Mouse (Mus musculus) duodenum, adult 2 months (tissue): ENCODE results near the gene P2rx5. TPM values are rescaled to one million over a fixed set of nuclear protein-coding genes. Genes with fewer than 3 reads are reported as not detected.

Experiments
- polyA plus RNA-seq: library from polyadenylated mRNA; depleted of rRNA; stranded (reverse); fragments of >200 nt; gene quantifications from 2 replicates; pipeline ENCODE4 v1.2.3, GENCODE M21; 2012; ENCODE audit warnings: low replicate concordance; rRNA removed

P2rx5 gene
- polyA plus RNA-seq: 0.33 TPM in 1 of 2 replicates, not detected in the other

DNA sequence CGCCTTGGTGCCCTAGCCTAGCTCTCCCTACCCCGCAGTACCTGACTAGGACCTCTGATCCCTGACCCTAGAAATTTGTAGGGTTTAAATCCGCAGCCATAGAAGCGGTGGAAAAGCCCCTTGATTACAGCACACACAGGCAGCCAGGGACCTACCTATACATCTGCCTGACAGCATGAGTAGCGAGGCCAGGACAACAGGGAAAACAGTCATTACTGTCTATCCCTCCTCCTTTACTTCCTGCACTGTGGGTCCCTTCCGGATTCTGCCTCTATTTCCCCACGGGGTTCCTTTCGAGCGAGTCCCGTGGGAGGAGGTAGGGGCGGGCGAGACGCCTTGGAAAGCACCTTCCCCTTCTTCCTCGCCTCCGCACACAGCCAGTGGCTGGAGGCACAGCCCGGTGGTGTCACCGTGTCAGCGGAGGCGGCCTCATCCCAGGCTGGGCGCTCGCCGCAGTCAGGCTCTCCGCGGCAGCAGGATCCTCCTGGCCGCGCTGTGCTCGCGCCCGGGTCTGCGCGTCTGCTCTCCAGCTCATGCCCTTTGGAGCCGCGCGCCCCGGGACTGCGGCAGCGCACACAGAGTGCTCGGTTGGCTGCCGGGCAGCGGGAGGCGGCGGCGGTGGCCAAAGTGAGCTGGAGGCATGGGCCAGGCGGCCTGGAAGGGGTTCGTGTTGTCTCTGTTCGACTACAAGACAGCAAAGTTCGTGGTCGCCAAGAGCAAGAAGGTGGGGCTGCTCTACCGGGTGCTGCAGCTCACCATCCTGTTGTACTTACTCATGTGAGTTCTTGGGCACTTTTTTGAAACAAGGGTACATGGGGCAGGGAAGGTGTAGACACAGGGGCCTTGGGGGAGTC, at the start of gene P2rx5:
Gene P2rx5, plus strand, starts transcription at position 465 of the 854 bp plus-strand sequence.

DNA sequence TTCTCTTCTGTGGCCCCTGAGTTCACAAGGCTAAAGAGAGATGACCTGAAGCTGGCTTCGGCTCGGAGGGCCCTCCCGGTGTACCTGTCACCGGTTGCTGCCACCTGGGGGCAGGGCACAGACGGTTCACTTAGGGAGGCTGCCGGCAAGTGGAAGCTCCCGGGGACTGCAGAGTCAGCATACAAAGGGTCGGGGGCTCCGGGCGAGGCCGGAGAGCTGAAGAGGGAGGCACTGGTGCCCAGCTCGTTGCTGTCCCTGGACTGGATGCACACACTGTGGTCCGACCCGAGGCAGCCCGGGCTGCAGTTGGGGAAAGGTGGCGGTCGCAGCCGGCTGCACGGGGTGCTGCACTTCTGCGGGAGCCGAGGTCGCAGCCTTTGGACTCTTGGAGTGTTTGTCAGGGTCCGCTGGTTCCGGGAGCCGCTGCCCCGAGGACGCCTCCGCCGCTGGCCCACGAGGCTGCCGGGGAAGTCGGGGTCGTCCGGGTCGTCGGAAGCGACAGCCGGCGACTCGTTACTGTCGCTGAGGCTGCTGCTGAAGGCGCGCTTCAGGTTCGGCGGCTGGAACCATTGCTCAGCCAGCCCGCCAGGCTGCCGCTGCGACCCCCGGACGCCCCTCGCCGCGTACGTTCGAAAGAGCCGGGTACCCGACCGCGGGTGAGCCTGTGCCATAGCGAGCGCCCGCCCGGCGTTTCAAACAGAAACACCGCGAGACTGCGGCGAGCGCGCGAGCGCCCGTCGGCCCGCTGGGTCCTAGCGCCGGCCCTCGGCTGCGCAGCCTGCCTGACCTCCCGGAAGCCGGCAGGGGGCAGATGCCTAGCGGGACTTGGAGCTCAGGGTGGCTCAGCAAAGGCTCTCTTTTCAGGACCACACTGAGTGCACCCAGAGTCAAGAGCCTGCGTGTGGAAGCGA, 22.4 kb upstream of the P2rx5 start, which contains the start of gene Haspin:
Gene Haspin, minus strand, starts transcription at position 704 of the 911 bp plus-strand sequence.

DNA sequence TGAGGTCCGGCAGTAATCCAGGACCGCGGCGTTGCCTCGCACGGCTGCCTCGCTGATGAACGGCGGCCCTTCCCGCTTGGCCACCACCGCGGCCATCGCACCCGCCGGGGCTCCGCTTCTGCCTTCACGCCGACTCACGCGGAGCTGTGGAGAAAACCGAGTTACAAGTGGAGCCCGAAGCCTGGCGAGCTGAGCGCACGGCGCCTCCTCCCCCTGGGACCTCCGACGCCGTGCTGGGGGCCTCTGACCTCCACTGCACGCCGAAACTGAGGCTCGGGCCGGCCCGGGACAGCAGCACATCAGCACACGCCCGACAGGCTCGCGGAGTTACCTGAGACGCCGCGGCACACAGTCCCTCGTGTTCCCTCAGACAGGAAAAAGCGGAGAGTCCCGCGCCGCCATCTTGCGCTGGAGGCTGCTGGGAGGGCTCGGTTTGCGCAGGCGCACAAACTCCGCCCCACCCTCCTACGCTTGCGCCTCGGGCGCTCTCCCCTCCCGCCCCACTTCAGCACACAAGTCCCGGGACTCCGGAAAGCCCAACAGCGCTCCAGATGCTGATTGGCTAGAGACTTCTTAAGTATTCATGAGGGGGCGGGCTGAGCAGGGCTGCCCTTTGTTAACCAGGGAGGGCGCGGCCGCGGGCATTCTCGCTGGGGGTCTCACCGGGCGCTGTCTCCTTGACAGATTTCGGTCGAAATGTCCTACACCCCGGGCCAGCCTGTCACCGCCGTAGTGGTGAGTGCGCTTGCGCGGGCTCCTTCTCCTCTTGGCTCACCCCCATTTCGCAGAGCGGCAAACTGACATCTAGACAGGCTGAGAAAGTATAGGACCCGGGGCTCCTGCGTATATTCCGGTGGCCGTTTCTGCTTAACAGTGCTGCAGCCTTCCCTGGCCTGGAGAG, 16.6 kb downstream of the P2rx5 start, which contains the start of the genes Emc6 and Tax1bp3:
Gene Emc6, minus strand, starts transcription at position 430 of the 901 bp plus-strand sequence.
Gene Tax1bp3, plus strand, starts transcription at position 476 of the 901 bp plus-strand sequence.

DNA sequence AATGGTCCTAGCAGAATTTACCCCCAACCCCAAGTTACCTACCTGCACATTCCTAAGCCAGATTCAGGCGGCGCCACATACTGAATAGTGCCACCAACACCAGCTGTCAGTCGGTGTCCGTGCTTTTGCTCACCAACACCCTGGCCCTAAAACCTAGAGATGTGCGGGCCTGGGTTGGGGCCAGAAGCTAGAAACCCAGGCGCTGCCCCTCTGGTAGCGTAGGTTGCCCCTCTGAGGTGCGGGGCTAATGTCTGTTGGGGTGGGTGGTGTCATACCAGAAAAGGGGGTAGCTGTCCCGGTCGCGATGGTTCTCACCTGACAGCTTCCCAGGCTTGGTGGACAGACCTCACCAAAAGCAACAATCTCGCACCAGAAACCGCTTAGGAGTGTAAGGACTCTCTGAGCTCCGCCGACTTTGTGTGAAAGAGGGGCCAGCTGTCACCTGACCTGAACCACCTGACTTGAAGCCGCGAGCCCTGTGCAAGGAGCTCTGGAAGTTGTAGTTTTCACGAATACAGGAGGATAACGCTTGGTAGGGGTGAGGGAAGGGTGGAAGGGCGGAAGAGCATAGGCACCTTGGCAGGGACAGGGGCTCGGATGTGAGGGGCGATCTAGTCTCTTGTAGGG, 38.5 kb downstream of the P2rx5 start, which contains the start of gene Ctns:
Gene Ctns, minus strand, starts transcription at position 440 of the 627 bp plus-strand sequence.

DNA sequence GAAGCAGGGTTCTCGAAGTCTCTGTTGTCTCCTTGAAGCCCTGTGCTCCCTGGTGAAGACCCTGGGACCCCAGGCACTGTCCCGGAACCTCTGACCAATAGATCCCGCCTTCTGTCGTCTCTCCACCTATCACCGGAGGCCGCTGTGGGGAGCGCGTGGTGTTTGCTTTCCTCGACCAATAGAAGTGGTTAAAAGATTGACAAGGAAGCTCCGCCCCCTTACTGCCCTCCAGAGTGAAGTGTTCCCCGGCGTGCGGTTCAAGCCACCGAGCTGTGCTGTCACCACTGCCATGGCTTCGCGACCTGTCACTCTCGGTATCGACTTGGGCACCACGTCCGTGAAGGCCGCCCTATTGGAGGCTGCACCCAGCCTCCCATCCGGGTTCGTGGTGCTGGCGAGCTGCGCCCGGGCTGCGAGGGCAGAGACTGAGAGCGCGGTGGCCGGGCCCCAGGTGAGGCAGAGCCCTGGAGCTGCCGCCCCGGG, 39.0 kb downstream of the P2rx5 start, which contains the start of gene Shpk:
Gene Shpk, plus strand, starts transcription at position 231 of the 483 bp plus-strand sequence.

Other genes with a start within 250 kb of the P2rx5 start
- gene Atp2a3, start 199.3 kb upstream of the P2rx5 start, polyA plus RNA-seq: 63.3 and 152 TPM in 2 replicates
- gene P2rx1, start 161.3 kb upstream of the P2rx5 start, polyA plus RNA-seq: 14.7 and 18.8 TPM in 2 replicates
- 2.1 and 2.2 TPM in 2 replicates for gene Camkk1, start 141.4 kb upstream of the P2rx5 start, polyA plus RNA-seq
- gene Ncbp3, start 112.6 kb upstream of the P2rx5 start, polyA plus RNA-seq: 0.88 and 0.90 TPM in 2 replicates
- 3.5 and 7.0 TPM in 2 replicates for gene Itgae, start 69.8 kb upstream of the P2rx5 start, polyA plus RNA-seq
- 1.8 and 3.7 TPM in 2 replicates for gene Haspin, start 22.1 kb upstream of the P2rx5 start, polyA plus RNA-seq
- gene Emc6, start 16.6 kb downstream of the P2rx5 start, polyA plus RNA-seq: 45.1 and 69.0 TPM in 2 replicates
- gene Tax1bp3, start 16.7 kb downstream of the P2rx5 start, polyA plus RNA-seq: 98.3 and 181 TPM in 2 replicates
- 13.2 and 13.6 TPM in 2 replicates for gene Ctns, start 38.6 kb downstream of the P2rx5 start, polyA plus RNA-seq
- gene Shpk, start 39.0 kb downstream of the P2rx5 start, polyA plus RNA-seq: 15.3 and 15.7 TPM in 2 replicates
- 0.11 TPM in 1 of 2 replicates, not detected in the other for gene Trpv1, start 73.9 kb downstream of the P2rx5 start, polyA plus RNA-seq
- 0.12 and 0.38 TPM in 2 replicates for gene Trpv3, start 107.0 kb downstream of the P2rx5 start, polyA plus RNA-seq
- gene Aspa, start 169.2 kb downstream of the P2rx5 start, polyA plus RNA-seq: 0.82 and 5.1 TPM in 2 replicates
- gene Gm49340, start 169.3 kb downstream of the P2rx5 start, polyA plus RNA-seq: not detected in 2 replicates
- not detected in 2 replicates for gene Spata22, start 169.3 kb downstream of the P2rx5 start, polyA plus RNA-seq
- gene Olfr20, start 190.4 kb downstream of the P2rx5 start, polyA plus RNA-seq: 0.12 TPM in 1 of 2 replicates, not detected in the other
- not detected in 2 replicates for gene Olfr376, start 210.8 kb downstream of the P2rx5 start, polyA plus RNA-seq
- not detected in 2 replicates for gene Olfr1, start 239.2 kb downstream of the P2rx5 start, polyA plus RNA-seq